Mouse (Mus musculus): ENCODE data around the gene Gm44596. TPM values are rescaled to one million over a fixed set of nuclear protein-coding genes. Genes with fewer than 3 reads are reported as not detected.

Gene Gm44596
- not detected in 2 replicates for polyA plus RNA-seq (2012; rRNA removed)

DNA sequence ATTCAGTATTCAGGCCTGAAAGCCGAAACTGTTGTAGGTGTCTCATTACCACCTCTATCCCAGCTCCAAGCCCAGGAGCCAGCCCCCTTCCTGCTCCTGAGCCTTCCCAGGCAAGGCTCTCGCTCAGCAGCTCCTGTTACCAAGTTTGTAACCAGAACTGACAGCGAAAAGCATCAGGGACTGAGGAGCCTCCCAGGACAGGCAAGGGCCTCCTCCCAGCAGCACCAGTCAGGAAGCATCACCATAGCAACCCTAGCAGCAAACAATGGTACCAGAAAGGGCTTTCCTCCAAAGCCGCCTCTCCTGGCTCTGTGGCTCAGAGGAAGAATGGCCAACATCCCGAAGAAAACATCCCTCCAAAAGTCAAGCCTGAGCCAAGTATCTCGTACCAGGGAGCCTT lies at the start of gene Gm44596, which contains the start of gene Tex52:
TSS of gene Gm44596 (plus strand) at position 312 of the 400 bp plus-strand sequence.
TSS of gene Tex52 (plus strand) at position 265 of the 400 bp plus-strand sequence.

GRCm38 (mm10) chr6:128355726-128356416 lies 19.4 kb upstream of the Gm44596 start, which contains the start of gene Tulp3:
Tulp3 (minus strand) TSS chr6:128355851.

DNA sequence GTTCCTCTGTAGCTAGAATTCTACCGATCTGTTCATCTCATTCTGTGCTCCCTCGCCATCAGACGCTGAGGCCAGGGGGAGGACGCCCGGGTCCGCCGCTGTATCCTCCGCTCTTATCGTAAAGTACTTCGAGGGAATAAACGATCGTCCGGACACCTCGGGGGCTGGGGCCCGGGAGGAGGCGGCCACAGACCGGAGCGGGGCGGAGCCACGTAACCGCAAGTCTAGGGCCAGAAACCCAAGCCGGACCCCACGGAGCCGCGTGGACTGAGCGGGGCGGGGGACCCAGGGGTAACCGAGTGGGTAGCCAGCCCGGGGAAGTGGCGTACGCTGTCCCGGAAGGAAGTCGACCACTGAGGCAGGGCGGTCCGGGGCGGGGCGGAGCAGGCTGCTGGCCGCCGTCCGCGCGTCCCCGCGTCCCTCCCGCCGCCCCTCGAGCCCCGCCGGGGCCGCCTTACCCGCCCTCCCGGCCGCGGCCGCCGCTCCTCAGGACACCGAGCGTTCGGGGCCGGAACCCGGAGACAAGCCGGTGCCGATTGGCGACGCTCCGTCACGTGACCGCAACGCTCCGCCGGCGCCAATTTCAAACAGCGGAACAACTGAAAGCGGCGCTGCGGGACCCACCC lies 12.8 kb upstream of the Gm44596 start, which contains the start of the genes Rhno1 and Foxm1:
TSS of gene Rhno1 (minus strand) at position 531 of the 626 bp plus-strand sequence.
TSS of gene Foxm1 (plus strand) at position 587 of the 626 bp plus-strand sequence.

GRCm38 (mm10) chr6:128398996-128399395 lies 23.7 kb downstream of the Gm44596 start, which contains the start of gene Nrip2:
Nrip2 (plus strand) TSS chr6:128399296.

GRCm38 (mm10) chr6:128424269-128425019 lies 49.1 kb downstream of the Gm44596 start, which contains the start of gene Itfg2:
Itfg2 (minus strand) TSS chr6:128424931.

GRCm38 (mm10) chr6:128438317-128438870 lies 63.1 kb downstream of the Gm44596 start, which contains the start of gene Fkbp4:
Fkbp4 (minus strand) TSS chr6:128438677.

Other genes starting within 250 kb of the Gm44596 start
- 86.3 and 93.4 TPM in 2 replicates for gene Tspan9, start 231.9 kb upstream of the Gm44596 start, polyA plus RNA-seq (2012; rRNA removed)
- 1.0 and 2.4 TPM in 2 replicates for gene Tead4, start 74.7 kb upstream of the Gm44596 start, polyA plus RNA-seq (2012; rRNA removed)
- gene Tulp3, start 19.7 kb upstream of the Gm44596 start, polyA plus RNA-seq (2012; rRNA removed): 33.6 and 35.2 TPM in 2 replicates
- 8.8 and 14.3 TPM in 2 replicates for gene Rhno1, start 12.6 kb upstream of the Gm44596 start, polyA plus RNA-seq (2012; rRNA removed)
- 16.4 and 22.9 TPM in 2 replicates for gene Foxm1, start 12.5 kb upstream of the Gm44596 start, polyA plus RNA-seq (2012; rRNA removed)
- 0.17 TPM in 1 of 2 replicates, not detected in the other for gene Tex52, start within 50 bp of the Gm44596 start, polyA plus RNA-seq (2012; rRNA removed)
- 10.1 and 10.4 TPM in 2 replicates for gene Nrip2, start 23.8 kb downstream of the Gm44596 start, polyA plus RNA-seq (2012; rRNA removed)
- 25.7 and 39.0 TPM in 2 replicates for gene Itfg2, start 49.4 kb downstream of the Gm44596 start, polyA plus RNA-seq (2012; rRNA removed)
- gene Fkbp4, start 63.2 kb downstream of the Gm44596 start, polyA plus RNA-seq (2012; rRNA removed): 216 and 278 TPM in 2 replicates
- gene Pzp, start 151.2 kb downstream of the Gm44596 start, polyA plus RNA-seq (2012; rRNA removed): 0.26 and 0.50 TPM in 2 replicates
- 47.6 and 72.5 TPM in 2 replicates for gene A2ml1, start 206.1 kb downstream of the Gm44596 start, polyA plus RNA-seq (2012; rRNA removed)
- gene Klrb1a, start 248.0 kb downstream of the Gm44596 start, polyA plus RNA-seq (2012; rRNA removed): 0.81 and 1.1 TPM in 2 replicates